Mouse (Mus musculus) forebrain, embryonic 12.5 days (tissue): ENCODE results near the gene Ascl1. TPM values are rescaled to one million over a fixed set of nuclear protein-coding genes. Genes with fewer than 3 reads are reported as not detected.

Source experiments
- polyA plus RNA-seq: library from polyadenylated mRNA; unstranded; fragments of >200 nt; fragmentation: Nextera tagmentation; extraction: Ambion mirVana; gene quantifications from 2 replicates; pipeline ENCODE4 v1.2.1, GENCODE M21; 2016

Gene Ascl1
- polyA plus RNA-seq, 1 experiment from 2014 or later = 62.3 TPM

Other genes with a start within 250 kb of the Ascl1 start
- 0.12 TPM in 1 of 2 replicates, not detected in the other for gene Pah, start 28.1 kb upstream of the Ascl1 start, polyA plus RNA-seq